Mouse (Mus musculus) kidney, postnatal 10 days (tissue): ENCODE results near the gene Pcolce.

Experiments
- DNase-seq: peaks from one replicate; pipeline ENCODE4 v3.0.0; 2021; ENCODE audit warnings: mixed read lengths

Pcolce gene

DNA sequence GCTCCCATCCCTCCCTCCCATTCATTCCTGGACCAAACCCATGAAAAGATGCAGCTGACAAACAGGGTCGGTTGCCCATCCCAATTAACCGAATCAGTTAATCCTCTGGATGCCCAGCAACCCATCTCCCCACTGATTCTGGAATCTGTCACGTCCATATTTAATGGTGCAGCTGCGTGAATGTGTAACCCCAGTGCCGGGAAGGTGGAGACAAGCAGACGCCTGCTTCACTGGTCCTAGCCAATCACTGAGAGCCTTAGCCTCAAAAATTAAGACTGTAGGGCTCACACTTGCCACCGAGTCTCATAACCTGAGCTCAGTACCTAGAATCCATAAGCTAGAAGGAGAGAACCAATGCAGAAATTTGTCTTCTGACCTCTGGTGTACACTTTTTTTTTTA, 17.7 kb downstream of the Pcolce start:
- no peak for DNase-seq

DNA sequence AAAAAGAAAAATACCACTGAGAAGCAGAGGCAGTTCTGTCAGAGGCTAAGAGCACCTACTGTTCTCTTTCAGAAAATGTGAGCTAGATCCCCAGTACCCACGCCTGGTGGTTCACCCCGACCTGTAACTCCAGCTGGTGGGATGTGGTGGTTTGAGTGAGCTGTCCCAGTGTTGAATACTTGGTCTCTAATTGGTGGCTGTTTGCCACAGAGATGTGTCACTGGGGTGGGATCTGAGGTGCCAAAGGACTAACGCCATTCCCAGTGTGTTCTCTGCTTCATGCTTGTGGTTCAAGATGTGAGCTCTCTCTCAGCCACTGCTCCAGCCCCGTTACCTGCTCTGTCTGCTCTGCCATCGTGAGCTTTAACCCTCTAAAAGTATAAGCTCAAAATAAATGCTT, 23.1 kb downstream of the Pcolce start:
- DNase-seq: no peak

DNA sequence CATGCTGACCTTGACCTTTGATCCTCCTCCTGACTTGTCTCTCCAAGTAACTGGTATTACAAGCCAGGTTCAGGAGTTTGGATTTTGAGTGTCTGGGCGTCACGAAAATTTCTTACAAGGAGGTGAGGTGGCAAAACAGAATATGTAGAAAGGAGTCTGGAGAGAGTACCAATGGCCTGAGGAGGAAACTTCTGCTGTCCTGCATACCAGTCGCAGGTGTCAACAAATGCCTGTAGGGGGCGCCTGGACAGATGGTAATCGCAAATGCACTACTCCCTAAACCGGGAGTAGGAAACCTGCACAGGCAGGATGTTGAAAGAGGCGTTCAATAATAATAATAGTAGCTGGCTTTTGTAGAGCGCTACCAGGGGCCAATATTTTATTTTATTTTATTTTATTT, 28.6 kb downstream of the Pcolce start:
- peak; percentile 87 for DNase-seq

DNA sequence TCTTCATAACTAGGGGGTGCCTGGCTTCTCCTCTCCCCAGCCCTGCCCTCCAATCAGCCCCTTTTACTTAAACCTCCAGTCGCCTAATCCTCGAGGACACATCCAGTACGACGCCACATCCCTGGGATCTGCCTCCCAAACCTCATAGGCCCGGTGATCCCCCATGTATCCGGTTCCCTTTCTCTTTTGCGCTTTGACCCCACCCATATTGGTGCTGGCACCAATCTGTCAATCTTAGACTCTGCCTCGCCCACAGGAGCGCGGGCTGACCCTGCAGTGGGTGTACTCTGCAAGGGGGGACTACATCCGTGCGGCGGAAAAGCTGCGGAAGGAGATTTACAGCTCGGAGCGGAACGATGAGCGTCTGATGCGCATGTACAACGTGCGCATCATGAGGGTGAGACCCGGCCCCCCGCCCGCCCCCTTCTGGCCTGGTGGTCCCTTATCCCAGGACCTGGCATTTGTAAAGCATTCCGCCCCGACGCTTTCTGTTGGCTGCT, 29.9 kb downstream of the Pcolce start:
- peak; percentile 54 for DNase-seq

DNA sequence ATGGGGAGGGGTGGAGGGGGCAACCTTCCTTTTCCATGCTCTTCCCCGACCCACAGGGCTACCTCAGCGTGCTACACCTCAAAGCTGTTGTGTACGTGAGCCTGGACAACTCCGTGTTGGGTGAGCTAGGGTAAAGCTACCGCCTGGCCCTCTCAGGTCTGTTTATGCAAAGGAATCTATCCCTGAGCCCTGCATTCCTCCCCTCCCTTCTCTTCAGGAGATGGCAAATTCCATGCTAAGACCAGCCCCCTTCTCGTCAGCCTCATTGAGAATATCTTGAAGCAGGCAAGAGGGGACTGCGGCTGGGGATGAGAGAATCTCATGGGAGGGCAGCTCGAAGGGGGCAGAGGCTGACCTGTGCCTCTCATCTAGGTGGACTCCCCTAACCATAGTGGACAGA, 30.9 kb downstream of the Pcolce start:
- DNase-seq: no peak

DNA sequence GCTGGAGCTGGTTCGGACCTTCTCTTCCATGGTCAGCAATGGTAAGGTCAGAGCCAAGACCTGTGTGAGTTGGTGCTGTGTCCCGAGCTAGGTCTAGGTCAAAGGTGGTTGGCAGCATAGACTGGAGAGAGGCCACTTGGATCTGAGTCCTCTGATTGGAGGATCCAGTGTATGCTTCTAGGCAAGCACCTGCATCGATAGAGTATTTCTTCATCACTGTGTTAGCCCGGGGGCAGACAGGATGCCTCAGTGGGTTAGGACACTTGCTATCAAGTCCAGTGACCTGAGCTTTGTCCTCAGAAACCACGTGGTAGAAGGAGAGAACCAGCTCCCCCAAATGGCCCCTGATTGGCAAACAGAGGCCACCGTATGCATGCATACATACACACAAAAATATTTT, 33.3 kb downstream of the Pcolce start:
- no peak for DNase-seq

DNA sequence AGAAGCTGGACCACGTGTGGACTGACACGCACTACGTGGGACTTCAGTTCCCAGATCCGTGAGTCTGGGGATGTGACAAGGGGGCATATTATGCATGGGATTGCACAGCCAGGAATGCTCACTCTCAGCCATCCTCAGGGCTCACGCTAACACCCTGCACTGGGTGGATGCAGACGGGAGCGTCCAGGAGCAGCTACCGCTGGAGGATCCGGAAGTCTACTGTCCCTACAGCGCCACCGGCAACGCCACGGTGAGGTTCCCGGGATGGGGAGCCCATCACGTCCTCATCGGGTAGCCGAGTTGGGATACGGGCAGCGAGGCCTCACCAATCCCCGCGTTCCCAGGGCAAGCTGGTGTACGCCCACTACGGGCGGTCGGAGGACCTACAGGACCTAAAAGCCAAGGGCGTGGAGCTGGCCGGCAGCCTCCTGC, 39.1 kb downstream of the Pcolce start:
- DNase-seq: peak; percentile 55

DNA sequence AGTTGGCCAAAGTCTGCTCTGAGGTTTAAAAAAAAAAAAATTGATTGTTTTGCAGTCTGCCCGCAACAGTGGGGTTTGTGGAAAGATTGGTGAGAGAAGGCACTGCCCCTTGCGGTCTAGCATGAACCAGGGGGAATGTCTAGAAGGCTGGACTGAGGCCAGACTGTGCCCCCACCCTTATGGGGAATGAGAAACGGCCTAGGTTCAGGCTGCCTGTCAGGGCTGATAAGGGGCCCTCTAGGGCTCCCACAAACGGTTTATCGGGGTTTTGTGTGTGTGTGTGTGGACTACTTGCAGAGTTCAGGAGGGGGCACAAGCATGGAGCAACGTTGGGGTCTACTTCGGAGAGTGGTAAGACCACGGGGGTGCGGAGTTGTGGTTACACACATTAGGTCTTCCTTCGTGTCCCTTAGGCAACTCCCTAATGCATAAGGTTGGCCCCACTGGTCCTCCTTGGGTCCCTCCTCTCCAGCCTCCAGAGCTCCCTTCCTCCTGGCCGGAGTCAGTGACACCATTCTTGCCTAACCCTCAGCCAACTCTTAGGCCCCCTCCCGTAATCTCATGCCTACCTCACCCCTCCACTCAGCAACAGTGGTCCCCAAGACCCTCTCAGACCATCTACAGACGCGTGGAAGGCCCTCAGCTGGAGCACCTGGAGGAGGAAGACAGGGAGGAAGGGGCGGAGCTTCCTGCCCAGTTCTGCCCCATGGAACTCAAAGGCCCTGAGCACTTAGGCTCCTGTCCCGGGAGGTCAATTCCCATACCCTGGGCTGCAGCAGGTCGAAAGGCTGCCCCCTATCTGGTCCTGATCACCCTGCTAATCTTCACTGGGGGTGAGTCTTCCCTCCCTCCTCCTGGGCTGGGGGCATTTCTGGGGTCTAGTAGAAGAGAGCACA, 42.6 kb downstream of the Pcolce start:
- no peak for DNase-seq

DNA sequence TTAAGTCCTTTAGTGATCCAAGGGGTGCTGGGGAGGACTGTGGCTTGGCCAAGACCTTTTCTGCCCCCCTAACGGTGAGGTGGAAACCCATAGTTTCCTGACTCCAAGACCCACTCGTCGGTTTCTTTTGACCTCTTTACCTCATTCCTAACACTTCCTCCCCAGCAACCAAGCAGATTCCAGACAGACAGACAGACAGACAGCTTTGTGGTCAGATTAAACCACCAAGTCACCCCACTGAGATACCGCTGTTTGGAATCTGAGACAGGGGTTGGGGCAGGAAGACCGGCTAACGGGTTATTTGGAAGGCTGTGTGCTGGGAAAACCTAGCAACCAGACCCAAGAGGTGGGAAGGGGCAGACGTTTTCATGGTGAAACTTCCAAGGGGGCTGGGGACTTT, 43.4 kb downstream of the Pcolce start:
- DNase-seq: no peak

DNA sequence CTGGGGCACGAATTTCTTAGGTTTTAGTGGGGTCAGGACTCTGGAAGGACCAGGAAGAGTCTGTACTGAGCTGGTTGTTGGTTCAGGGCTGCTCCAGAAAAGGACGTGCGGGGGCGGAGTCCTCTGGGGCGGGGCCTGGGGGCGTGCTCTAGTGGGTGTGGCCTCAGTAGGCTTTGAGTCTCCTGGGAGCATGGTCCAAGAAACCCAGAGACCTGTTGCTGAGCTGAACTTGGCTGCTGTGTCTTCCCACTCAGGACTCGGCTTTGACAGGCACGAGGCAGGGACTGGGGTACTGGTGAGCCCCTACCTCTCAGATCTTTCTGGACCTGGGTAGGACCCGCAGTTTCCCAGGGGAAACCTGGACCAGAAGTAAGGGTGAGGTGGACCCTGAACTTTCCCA, 43.9 kb downstream of the Pcolce start, which contains the start of gene Tfr2:
Tfr2 (plus strand) TSS at position 176 of the 400 bp plus-strand sequence.
- DNase-seq: peak; percentile 54

DNA sequence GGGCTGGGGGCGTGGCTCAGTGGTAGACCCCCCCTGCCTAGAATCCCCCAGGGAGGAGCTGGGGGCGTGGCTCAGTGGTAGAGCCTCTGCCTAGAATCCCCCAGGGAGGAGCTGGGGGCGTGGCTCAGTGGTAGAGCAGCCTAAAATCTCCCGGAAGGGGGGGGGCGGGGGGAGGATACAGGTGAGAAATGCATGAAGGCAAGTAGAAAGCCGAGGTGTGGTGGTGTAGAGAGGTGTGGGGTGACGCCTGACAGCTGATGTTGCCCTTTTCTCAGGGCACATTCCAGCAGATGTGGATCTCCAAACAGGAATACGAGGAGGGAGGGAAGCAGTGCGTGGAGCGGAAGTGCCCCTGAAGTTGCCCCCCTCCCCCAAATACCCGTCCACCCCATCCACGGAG, 44.6 kb downstream of the Pcolce start:
- no peak for DNase-seq

DNA sequence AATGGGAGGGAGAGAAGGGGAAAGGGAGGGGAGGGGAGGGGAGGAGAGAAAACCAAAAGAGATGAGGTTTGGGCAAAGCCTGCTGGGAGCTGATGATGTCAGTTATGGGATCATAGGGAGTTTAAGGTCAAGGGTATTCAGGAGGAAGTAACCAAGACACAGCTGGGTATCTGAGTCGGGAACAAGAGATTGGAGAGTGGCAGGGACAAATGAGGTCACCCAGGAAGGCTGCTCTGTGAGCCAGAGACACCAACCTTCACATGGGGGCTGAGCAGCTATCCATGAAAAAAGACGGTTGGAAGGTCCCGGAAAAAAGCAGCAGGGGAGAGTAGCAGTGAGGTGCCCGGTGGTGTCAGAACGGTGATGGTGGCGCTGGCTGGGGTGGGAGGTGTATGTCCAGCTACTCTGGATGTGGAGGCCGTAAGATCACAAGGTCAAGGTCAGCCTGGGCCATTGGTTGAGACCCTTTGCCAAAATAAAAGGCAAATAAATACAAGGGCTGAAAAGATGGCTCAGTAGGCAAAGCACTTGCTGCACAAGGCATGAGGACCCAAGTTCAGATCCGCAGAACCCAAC, 45.3 kb downstream of the Pcolce start:
- DNase-seq: no peak

DNA sequence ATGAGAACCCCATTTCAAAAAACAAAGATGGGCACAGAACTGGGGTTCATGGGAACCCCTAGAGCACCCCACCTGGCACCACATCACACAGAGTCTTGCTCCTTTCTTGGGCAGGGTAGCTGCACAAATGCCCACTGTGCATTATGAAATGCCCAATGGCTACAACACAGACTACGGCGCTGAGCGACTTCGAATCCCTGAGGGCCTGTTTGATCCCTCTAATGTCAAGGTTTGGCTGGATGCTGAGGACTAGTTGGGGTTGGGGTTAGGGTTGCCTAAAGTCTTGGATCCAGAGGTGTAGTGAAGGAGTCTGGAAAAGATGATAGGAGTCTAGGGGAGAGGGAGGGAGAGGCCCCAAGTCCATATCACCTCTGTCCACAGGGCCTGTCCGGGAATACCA, 47.2 kb downstream of the Pcolce start:
- no peak for DNase-seq

DNA sequence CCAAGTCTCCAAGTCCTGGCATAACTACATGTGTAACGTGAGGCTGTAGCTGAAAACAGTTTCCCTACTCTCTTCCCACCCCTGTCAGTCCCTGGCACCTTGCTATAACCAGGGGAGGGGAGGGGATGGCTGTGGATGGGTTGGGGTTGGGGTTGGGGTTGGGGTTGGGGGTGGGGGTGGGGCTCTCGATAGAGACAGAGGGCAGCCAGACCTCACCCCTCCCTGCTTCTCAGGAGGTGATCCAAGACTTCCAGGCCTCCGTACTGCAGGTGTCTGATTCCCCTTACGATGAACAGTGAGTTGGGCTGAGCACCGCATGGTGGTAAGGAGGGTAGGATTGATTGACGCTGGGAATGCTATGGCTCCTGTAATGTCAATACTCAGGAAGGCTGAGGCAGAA, 47.8 kb downstream of the Pcolce start:
- DNase-seq: no peak

DNA sequence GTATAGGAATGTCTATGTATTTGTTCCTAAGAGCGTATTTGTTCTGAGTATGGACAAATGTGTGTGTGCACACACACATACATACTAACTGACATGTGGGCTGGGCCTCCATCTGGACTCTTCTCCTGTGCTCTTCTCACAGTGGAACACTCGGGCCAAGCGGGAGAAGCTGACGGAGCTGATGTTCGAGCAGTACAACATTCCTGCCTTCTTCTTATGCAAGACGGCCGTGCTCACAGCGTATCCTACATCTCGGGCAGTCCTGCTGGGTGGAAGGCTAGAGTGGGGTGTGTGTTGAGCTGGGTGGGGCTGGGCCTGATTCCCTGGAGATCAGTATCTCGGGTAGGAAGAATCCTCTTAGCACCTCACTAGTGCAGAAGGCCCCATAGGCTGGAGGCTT, 50.6 kb downstream of the Pcolce start:
- no peak for DNase-seq

DNA sequence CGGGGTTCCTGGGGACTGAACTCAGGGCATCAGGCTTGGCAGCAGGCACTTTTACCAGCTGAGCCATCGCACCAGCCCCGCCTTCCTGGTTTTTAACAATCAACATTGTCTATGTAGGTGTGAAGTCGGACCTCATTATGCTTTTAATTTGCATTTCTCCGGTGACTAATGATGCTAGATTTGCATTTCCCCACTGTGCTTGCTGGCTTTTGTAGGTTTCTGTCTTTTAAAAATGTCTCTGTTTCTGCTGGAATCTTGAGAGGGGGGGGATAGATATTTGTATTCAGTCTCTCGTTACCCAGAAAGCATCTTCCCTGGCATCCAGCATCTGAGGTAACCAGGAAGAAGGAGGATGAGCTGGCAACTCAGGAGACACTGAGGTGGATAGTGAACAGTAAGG, 52.0 kb downstream of the Pcolce start:
- DNase-seq: no peak
